Mouse (Mus musculus) midbrain, embryonic 10.5 days (tissue): ENCODE measurements around the gene Ccl1. TPM values are rescaled to one million over a fixed set of nuclear protein-coding genes. Genes with fewer than 3 reads are reported as not detected.

Experiments used
- DNase-seq: peaks from one replicate; pipeline ENCODE4 v3.0.0-alpha.2; 2017; ENCODE audit warnings: low spot score
- H3K27ac ChIP-seq: fragments of 300-500 bp; sonication (generic); replicated peaks from 2 replicates; pipeline ENCODE4 v1.5.1; 2016; ENCODE audit warnings: mild to moderate bottlenecking
- H3K27me3 ChIP-seq: fragments of 300-500 bp; sonication (generic); 2 replicates; pipeline ENCODE4 v1.6.1; 2016; ENCODE audit warnings: low read depth, mild to moderate bottlenecking; ENCODE audit not compliant: poor library complexity, severe bottlenecking
- H3K36me3 ChIP-seq: fragments of 300-500 bp; sonication (generic); 2 replicates; pipeline ENCODE4 v1.6.1; 2016; ENCODE audit warnings: mild to moderate bottlenecking, moderate library complexity
- H3K4me1 ChIP-seq: fragments of 300-500 bp; sonication (generic); 2 replicates; pipeline ENCODE4 v1.6.1; 2016
- H3K4me3 ChIP-seq: fragments of 300-500 bp; sonication (generic); 2 replicates; pipeline ENCODE4 v1.5.1; 2016; ENCODE audit warnings: mild to moderate bottlenecking, moderate library complexity
- H3K9me3 ChIP-seq: fragments of 300-500 bp; sonication (generic); replicated peaks from 2 replicates; pipeline ENCODE4 v1.6.1; 2016; ENCODE audit warnings: mild to moderate bottlenecking
- WGBS: fragments of 180-500 bp; shearing (Covaris S2); methylation state at CpG from one replicate; pipeline ENCODE4 v1.1.7; 2016; 5-methylcytosine and 5-hydroxymethylcytosine counted together
- polyA plus RNA-seq: library from polyadenylated mRNA; unstranded; fragments of >200 nt; fragmentation: Nextera tagmentation; extraction: Ambion mirVana; gene quantifications from 2 replicates; pipeline ENCODE4 v1.2.1, GENCODE M21; 2016

Gene Ccl1
- polyA plus RNA-seq, 1 experiment from 2014 or later, result not detected

GRCm38 (mm10) chr11:82194980-82195379 lies 110.5 kb downstream of the Ccl1 start:
- Histone ChIP-seq H3K9me3 (no peaks in the 10 kb centered on the region), H3K27ac (no peak overlapping the region), H3K4me3 (no peak overlapping the region), H3K27me3 (no peaks in the 10 kb centered on the region; the same call in 1 of the 2 replicates), H3K4me1 (no peaks in the 10 kb centered on the region), H3K36me3 (no peaks in the 10 kb centered on the region)
- DNase-seq, result no peak
- 74% methylated on average over 2 of the region's 2 CpGs for WGBS

GRCm38 (mm10) chr11:82193826-82194225 lies 111.7 kb downstream of the Ccl1 start:
- Histone ChIP-seq H3K36me3 (no peaks in the 10 kb centered on the region), H3K27ac (no peak overlapping the region), H3K9me3 (no peaks in the 10 kb centered on the region), H3K4me1 (no peaks in the 10 kb centered on the region), H3K4me3 (no peak overlapping the region), H3K27me3 (no peaks in the 10 kb centered on the region; the same call in 1 of the 2 replicates)
- WGBS, result 61% methylated on average over 9 of the region's 9 CpGs
- DNase-seq, result no peak

- H3K27me3 ChIP-seq, result no peaks in the 10 kb centered on the region
- H3K9me3 ChIP-seq, result no peaks in the 10 kb centered on the region
- no peak for DNase-seq
- no peaks in the 10 kb centered on the region for H3K4me1 ChIP-seq
- WGBS, result 83% methylated on average over 13 of the region's 13 CpGs
- no peak overlapping the region for H3K27ac ChIP-seq
- H3K36me3 ChIP-seq, result no peaks in the 10 kb centered on the region
- H3K4me3 ChIP-seq, result no peak overlapping the region
Observed at GRCm38 (mm10) chr11:82189782-82190563, 115.5 kb downstream of the Ccl1 start.

GRCm38 (mm10) chr11:82185684-82186083 lies 119.8 kb downstream of the Ccl1 start:
- H3K4me1 ChIP-seq, result peaks cover 8% of the 10 kb centered on the region; the same call in 1 of the 2 replicates
- DNase-seq, result no peak
- no peaks in the 10 kb centered on the region for H3K27me3 ChIP-seq
- WGBS, result 85% methylated on average over 3 of the region's 3 CpGs
- no peak overlapping the region for H3K27ac ChIP-seq
- H3K36me3 ChIP-seq, result no peaks in the 10 kb centered on the region
- H3K9me3 ChIP-seq, result no peaks in the 10 kb centered on the region
- H3K4me3 ChIP-seq, result no peak overlapping the region

GRCm38 (mm10) chr11:82183281-82183935 lies 122.1 kb downstream of the Ccl1 start:
- Histone ChIP-seq H3K4me1 (peaks cover 8% of the 10 kb centered on the region; the same call in 1 of the 2 replicates), H3K9me3 (no peaks in the 10 kb centered on the region), H3K36me3 (no peaks in the 10 kb centered on the region), H3K4me3 (no peak overlapping the region), H3K27me3 (no peaks in the 10 kb centered on the region), H3K27ac (no peak overlapping the region)
- no peak for DNase-seq
- WGBS, result 65% methylated on average over 6 of the region's 6 CpGs

- WGBS, result 92% methylated on average over 6 of the region's 6 CpGs
- H3K9me3 ChIP-seq, result no peaks in the 10 kb centered on the region
- H3K4me1 ChIP-seq, result peaks cover 8% of the 10 kb centered on the region; the same call in 1 of the 2 replicates
- H3K4me3 ChIP-seq, result no peak overlapping the region
- no peaks in the 10 kb centered on the region for H3K27me3 ChIP-seq
- H3K36me3 ChIP-seq, result no peaks in the 10 kb centered on the region
- H3K27ac ChIP-seq, result no peak overlapping the region
- DNase-seq, result no peak
Observed at GRCm38 (mm10) chr11:82182401-82182800, 123.1 kb downstream of the Ccl1 start.

- H3K27me3 ChIP-seq, result no peaks in the 10 kb centered on the region
- H3K4me3 ChIP-seq, result no peak overlapping the region
- no peaks in the 10 kb centered on the region for H3K9me3 ChIP-seq
- H3K27ac ChIP-seq, result no peak overlapping the region
- 89% methylated on average over 8 of the region's 8 CpGs for WGBS
- peaks cover 8% of the 10 kb centered on the region; the same call in 1 of the 2 replicates for H3K4me1 ChIP-seq
- DNase-seq, result no peak
- H3K36me3 ChIP-seq, result no peaks in the 10 kb centered on the region
Observed at GRCm38 (mm10) chr11:82181331-82181730, 124.2 kb downstream of the Ccl1 start.

- H3K4me1 ChIP-seq, result no peaks in the 10 kb centered on the region
- H3K27me3 ChIP-seq, result no peaks in the 10 kb centered on the region
- H3K4me3 ChIP-seq, result no peak overlapping the region
- H3K36me3 ChIP-seq, result no peaks in the 10 kb centered on the region
- no peak for DNase-seq
- 81% methylated on average over 5 of the region's 5 CpGs for WGBS
- H3K9me3 ChIP-seq, result no peaks in the 10 kb centered on the region
- H3K27ac ChIP-seq, result no peak overlapping the region
Observed at GRCm38 (mm10) chr11:82178161-82178560, 127.3 kb downstream of the Ccl1 start.

GRCm38 (mm10) chr11:82177711-82178110 lies 127.8 kb downstream of the Ccl1 start:
- H3K27me3 ChIP-seq, result no peaks in the 10 kb centered on the region
- H3K9me3 ChIP-seq, result no peaks in the 10 kb centered on the region
- H3K27ac ChIP-seq, result no peak overlapping the region
- no peaks in the 10 kb centered on the region for H3K4me1 ChIP-seq
- WGBS, result 33% methylated on average over 5 of the region's 5 CpGs
- H3K4me3 ChIP-seq, result no peak overlapping the region
- no peaks in the 10 kb centered on the region for H3K36me3 ChIP-seq
- DNase-seq, result peak; percentile 49

- DNase-seq, result peak; percentile 61
- no peak overlapping the region for H3K27ac ChIP-seq
- H3K36me3 ChIP-seq, result no peaks in the 10 kb centered on the region
- no peaks in the 10 kb centered on the region for H3K27me3 ChIP-seq
- WGBS, result 18% methylated on average over 3 of the region's 3 CpGs
- no peak overlapping the region for H3K4me3 ChIP-seq
- H3K9me3 ChIP-seq, result no peaks in the 10 kb centered on the region
- no peaks in the 10 kb centered on the region for H3K4me1 ChIP-seq
Observed at GRCm38 (mm10) chr11:82174794-82175193, 130.7 kb downstream of the Ccl1 start.

- H3K27ac ChIP-seq, result no peak overlapping the region
- no peak overlapping the region for H3K4me3 ChIP-seq
- 86% methylated on average over 2 of the region's 2 CpGs for WGBS
- no peaks in the 10 kb centered on the region for H3K36me3 ChIP-seq
- H3K27me3 ChIP-seq, result no peaks in the 10 kb centered on the region
- H3K9me3 ChIP-seq, result no peaks in the 10 kb centered on the region
- DNase-seq, result no peak
- no peaks in the 10 kb centered on the region for H3K4me1 ChIP-seq
Observed at GRCm38 (mm10) chr11:82173491-82173890, 132.0 kb downstream of the Ccl1 start.

- Histone ChIP-seq H3K4me1 (no peaks in the 10 kb centered on the region), H3K9me3 (no peaks in the 10 kb centered on the region), H3K4me3 (no peak overlapping the region), H3K27ac (no peak overlapping the region), H3K36me3 (no peaks in the 10 kb centered on the region), H3K27me3 (no peaks in the 10 kb centered on the region)
- DNase-seq, result no peak
- WGBS, result 80% methylated on average over 7 of the region's 7 CpGs
Observed at GRCm38 (mm10) chr11:82171316-82172071, 134.0 kb downstream of the Ccl1 start.
